Mouse (Mus musculus) MEL-GATA-1-ER (cell line): ENCODE data around the gene Tac2.
"Not testable (repeated sequence)": the region's sequence is repeated elsewhere in the genome, so short reads cannot be mapped to it uniquely, and the experiment has no call there.

ENCODE experiments used
- DNase-seq: peaks from one replicate; pipeline ENCODE4 v3.0.0-alpha.2; 2012; ENCODE audit warnings: low read depth; ENCODE audit errors: extremely low read depth

Gene Tac2

DNA sequence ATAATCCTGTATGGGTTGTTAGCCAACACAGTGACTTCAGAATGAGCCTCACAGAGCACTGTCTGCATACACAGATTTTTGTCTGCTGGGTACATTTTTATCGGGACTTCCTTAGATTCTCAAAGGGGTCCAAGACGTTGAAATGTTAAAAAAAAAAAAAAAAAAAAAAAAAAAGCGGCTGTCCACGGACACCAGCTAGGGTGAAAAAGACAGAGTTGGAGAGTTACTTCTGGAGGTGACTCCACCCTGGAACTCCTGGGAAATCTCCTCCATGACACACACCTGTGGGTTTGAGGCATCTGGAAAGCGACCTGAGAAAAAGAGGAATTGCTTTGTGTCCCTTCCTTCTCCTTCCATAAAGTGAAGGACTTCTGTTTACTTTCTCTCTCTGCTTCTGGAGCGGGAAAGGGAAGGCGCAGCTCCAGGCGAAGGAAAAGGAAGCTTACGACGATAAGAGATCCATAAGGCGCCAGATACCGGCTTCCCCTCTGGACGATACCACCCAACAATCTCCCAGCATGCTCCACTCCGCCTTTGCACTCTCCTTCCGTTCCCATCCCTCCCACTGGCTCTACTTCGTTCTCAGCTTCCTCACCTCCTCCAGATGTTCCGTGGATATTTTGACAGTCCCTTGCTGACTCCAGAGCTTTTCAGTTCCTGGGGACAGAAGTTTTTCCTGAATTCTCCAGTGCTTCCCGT, 31.6 kb downstream of the Tac2 start:
- no peak for DNase-seq

DNA sequence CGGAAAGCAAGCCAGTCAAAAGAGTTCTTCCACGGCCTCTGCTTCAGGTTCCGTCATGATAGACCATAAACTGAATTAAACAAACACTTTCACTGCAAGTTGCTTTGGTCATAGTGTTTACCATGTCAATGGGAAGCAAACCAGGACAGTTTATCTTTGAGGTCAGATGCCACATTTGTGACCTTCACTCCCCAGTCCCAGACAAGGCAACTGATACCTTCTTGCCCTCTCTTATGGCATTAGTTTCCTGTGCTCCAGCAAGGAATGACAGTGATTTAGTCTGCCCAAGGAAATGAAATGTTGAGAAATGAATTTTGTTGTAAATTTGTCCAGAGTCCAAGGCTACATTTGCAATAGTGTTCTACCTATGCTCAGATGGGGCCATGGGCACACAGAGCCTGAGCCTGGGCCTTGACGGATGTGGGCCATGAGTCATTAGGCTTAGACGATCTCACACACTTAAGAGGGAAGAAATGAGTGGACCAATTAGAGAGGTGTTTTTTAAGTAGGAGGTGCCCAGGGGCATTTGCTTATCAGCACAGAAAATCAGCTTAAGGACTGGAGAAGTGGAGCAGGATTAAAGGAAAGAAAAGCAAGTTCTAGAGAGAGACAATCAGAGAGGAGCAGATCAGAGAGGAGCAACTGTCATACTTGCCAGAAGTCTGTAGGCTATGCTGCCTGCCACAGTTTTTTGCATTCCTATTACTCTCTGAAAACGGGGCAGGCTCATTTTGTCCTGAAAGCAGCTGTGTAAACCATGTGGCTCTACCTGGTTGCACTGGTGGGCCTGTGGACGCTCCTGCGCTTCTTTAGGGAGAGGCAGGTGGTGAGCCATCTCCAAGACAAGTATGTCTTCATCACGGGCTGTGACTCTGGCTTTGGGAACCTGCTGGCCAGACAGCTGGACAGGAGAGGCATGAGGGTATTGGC, 35.2 kb downstream of the Tac2 start, which contains the start of the genes Rdh1 and Rdh16f1:
Gene Rdh1 (plus strand): TSS at position 541 of the 930 bp plus-strand sequence.
Gene Rdh16f1 (plus strand): TSS at position 607 of the 930 bp plus-strand sequence.
- DNase-seq, result no peak

GRCm38 (mm10) chr10:127762926-127763325, 38.6 kb downstream of the Tac2 start:
- DNase-seq, result not testable (repeated sequence)

DNA sequence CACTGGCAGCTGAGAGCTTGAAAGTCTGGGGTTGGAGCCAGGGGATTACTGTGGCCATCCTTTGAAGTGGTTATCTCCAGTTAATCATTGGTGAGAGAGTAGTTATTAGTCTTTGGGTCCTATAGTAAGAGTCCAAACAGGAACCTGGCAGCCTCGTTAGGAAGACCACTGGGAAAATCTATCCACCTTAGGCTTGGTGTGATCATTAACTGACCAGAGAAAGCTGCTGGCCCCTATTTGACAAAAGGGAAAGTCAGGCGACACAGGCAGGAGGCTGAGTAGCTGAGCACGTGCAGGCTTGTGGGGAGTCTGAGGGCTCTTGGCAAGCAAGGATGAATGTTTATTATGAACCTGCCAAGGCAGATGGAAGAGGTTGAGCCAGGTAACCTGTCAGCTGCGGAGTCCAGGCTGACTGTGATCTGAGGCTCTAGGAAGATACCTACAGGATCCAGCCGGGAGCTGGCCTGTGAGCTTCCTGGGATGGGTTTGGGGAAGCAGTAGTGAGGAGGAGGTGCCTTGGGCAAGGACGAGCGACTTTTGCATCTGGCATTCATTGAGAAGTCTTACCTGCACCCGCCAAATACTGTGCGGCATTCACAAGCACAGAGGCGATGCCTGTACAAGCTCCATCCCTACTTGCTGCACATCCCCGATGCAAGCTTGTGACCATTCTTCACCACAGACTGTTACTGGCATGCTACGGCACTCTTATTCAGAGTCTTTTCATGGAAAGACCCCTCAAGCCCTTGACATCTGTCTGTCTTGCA, 39.8 kb downstream of the Tac2 start:
- DNase-seq, result no peak

- DNase-seq, result no peak
These were observed 42.3 kb downstream of the Tac2 start for GRCm38 (mm10) chr10:127766564-127766963.

- DNase-seq, result no peak
These were observed 51.7 kb downstream of the Tac2 start, which contains the start of gene Rdh9 for GRCm38 (mm10) chr10:127776011-127776410. TSS of gene Rdh9 (plus strand) at chr10:127776386.
